ENCODE assay signal across 9 mouse cellular contexts in genomic region chr7:45703521-45704033, GRCm38 (mm10). TPM values are rescaled to one million over a fixed set of nuclear protein-coding genes. Genes with fewer than 3 reads are reported as not detected.
DNase-seq lines count a peak whose midpoint lies in the region; ATAC-seq and TF ChIP-seq lines count a peak whose summit lies in the region.
"Had no signal": no experiment of that assay in that cellular context is flagged by ENCODE, and none has a peak within 500 bp of the region (broad histone marks: within the 10 kb centered on the region; RNA-seq: fewer than 3 reads in every experiment).

No protein-coding gene starts in this region.

- peaks cover 30% of the 10 kb centered on the region for H3K27me3 ChIP-seq in heart, embryonic 10.5 days (ENCODE audit: insufficient read depth, poor library complexity, severe bottlenecking)
- H3K27me3 ChIP-seq in forebrain, postnatal 0 days (ENCODE audit: insufficient read depth, low read length): no peaks in the 10 kb centered on the region
- peaks cover 27% of the 10 kb centered on the region for H3K27me3 ChIP-seq in liver, postnatal 0 days (ENCODE audit: insufficient read depth, low read length)
- H3K27me3 ChIP-seq: Patski had no signal

- H3K4me1 ChIP-seq in heart, embryonic 10.5 days: peaks cover 75% of the 10 kb centered on the region
- peaks cover 5 to 21% of the 10 kb centered on the region in 2 experiments; a peak in 3 of 4 replicates for H3K4me1 ChIP-seq in ES-E14 (ENCODE audit: control insufficient read depth in 2 of 2, insufficient read depth in 2 of 2, low read length in 2 of 2, poor library complexity in 1 of 2)
- peaks cover 48% of the 10 kb centered on the region for H3K4me1 ChIP-seq in forebrain, postnatal 0 days (ENCODE audit: insufficient read depth)
- H3K4me1 ChIP-seq in liver, postnatal 0 days (ENCODE audit: insufficient read depth): peaks cover 56% of the 10 kb centered on the region

- in situ Hi-C loops in ES-E14 (cut with MboI; ENCODE audit: low sequenced_read_pairs in 2 of 2, unreplicated experiment in 2 of 2): no loop called here

- H3K27ac ChIP-seq in heart, embryonic 10.5 days: peak overlapping the region; percentile 88
- H3K27ac ChIP-seq in ES-E14 (ENCODE audit: insufficient read depth, low read depth, low read length, poor library complexity, severe bottlenecking): no peak overlapping the region
- H3K27ac ChIP-seq in forebrain, postnatal 0 days (ENCODE audit: low read depth, low read length): peak overlapping the region; percentile 95
- H3K27ac ChIP-seq in liver, postnatal 0 days (ENCODE audit: low read depth): peak overlapping the region; percentile 77; the same call in 1 of the 2 replicates

- peak overlapping the region; percentile 97 for H3K4me2 ChIP-seq in forebrain, postnatal 0 days (ENCODE audit: low read depth)
- peak overlapping the region; percentile 99 for H3K4me2 ChIP-seq in liver, postnatal 0 days (ENCODE audit: low read depth, low read length)

- WGBS in heart, embryonic 10.5 days: 41% methylated on average over 12 of the region's 12 CpGs
- WGBS in forebrain, postnatal 0 days: 33% methylated on average over 12 of the region's 12 CpGs
- 37% methylated on average over 12 of the region's 12 CpGs for WGBS in liver, postnatal 0 days (ENCODE audit: insufficient replicate concordance)

- peak; percentile 2; the same call in 1 of the 2 replicates for TF ChIP-seq CTCF in forebrain, postnatal 0 days (IDR thresholded peaks at IDR 0.05; ENCODE audit: low read depth)
- no peak for TF ChIP-seq CTCF in liver, postnatal 0 days (IDR thresholded peaks at IDR 0.05; ENCODE audit: low read depth)

- peak overlapping the region; percentile 13; the same call in 1 of the 2 replicates for H3K9ac ChIP-seq in ES-E14 (ENCODE audit: insufficient read depth, low read depth, low read length, poor library complexity, severe bottlenecking)
- H3K9ac ChIP-seq in forebrain, postnatal 0 days: peak overlapping the region; percentile 60
- H3K9ac ChIP-seq in liver, postnatal 0 days (replicated peaks): no peak overlapping the region

- H3K36me3 ChIP-seq in heart, embryonic 10.5 days: no peaks in the 10 kb centered on the region
- H3K36me3 ChIP-seq in ES-E14 (ENCODE audit: control insufficient read depth, insufficient read depth, low read length, poor library complexity, severe bottlenecking): no peaks in the 10 kb centered on the region
- no peaks in the 10 kb centered on the region for H3K36me3 ChIP-seq in forebrain, postnatal 0 days (ENCODE audit: insufficient read depth)
- no peaks in the 10 kb centered on the region for H3K36me3 ChIP-seq in liver, postnatal 0 days (replicated peaks; ENCODE audit: insufficient read depth, low read length)

- ATAC-seq in forebrain, postnatal 0 days: no peak
- ATAC-seq in liver, postnatal 0 days: no peak
- ATAC-seq in megakaryocyte progenitor cell, adult 5-6 weeks (replicated peaks; ENCODE audit: poor library complexity): no peak

- no peak for DNase-seq in heart, embryonic 10.5 days (ENCODE audit: low spot score)
- no peak for DNase-seq in heart, adult 18-20 months
- no peak for DNase-seq in ES-E14 (ENCODE audit: low read depth, low spot score)
- DNase-seq in forebrain, postnatal 0 days: no peak
- no peak for DNase-seq in liver, postnatal 0 days
- no peak for DNase-seq in embryo, embryonic 10 days (ENCODE audit: low spot score)
- DNase-seq in ovary, postnatal 10 days (ENCODE audit: low spot score): no peak

- TF ChIP-seq EP300 in liver, postnatal 0 days (IDR thresholded peaks at IDR 0.05; ENCODE audit: low read depth): no peak

- H3K9me3 ChIP-seq in heart, embryonic 10.5 days: no peaks in the 10 kb centered on the region
- no peaks in the 10 kb centered on the region for H3K9me3 ChIP-seq in ES-E14 (ENCODE audit: control insufficient read depth, insufficient read depth, low read depth, low read length)
- no peaks in the 10 kb centered on the region for H3K9me3 ChIP-seq in forebrain, postnatal 0 days (ENCODE audit: low read length)
- no peaks in the 10 kb centered on the region for H3K9me3 ChIP-seq in liver, postnatal 0 days (ENCODE audit: low read length)

- H3K4me3 ChIP-seq in heart, embryonic 10.5 days: peak overlapping the region; percentile 65
- H3K4me3 ChIP-seq in ES-E14 (ENCODE audit: insufficient read depth in 1 of 2, low read depth in 1 of 2, low read length in 2 of 2, poor library complexity in 1 of 2, severe bottlenecking in 1 of 2): no peak overlapping the region
- peak overlapping the region; percentile 41 for H3K4me3 ChIP-seq in forebrain, postnatal 0 days (ENCODE audit: low read depth, low read length)
- no peak overlapping the region for H3K4me3 ChIP-seq in liver, postnatal 0 days (ENCODE audit: low read depth, low read length)

TF ChIP-seq in ES-E14, 5 proteins besides CTCF, POLR2A, EP300 and RAD21:
- TF ChIP-seq ZC3H11A (IDR thresholded peaks at IDR 0.05; ENCODE audit: borderline replicate concordance, low read depth, low read length): no peak
- no peak for TF ChIP-seq MAFK (IDR thresholded peaks at IDR 0.05; ENCODE audit: insufficient read depth, low read depth, low read length)
- no peak for TF ChIP-seq HCFC1 (IDR thresholded peaks at IDR 0.05; ENCODE audit: borderline replicate concordance, insufficient read depth, low read length)
- TF ChIP-seq ZNF384 (IDR thresholded peaks at IDR 0.05; ENCODE audit: low read depth, low read length): no peak
- TF ChIP-seq CHD2 (IDR thresholded peaks at IDR 0.05; ENCODE audit: low read depth, low read length): no peak

RNA-seq across cellular contexts. Expression of gene Dbp, which starts 1.3 kb away (rescaled TPM):
- 2.7 and 3.2 TPM in 2 replicates for polyA plus RNA-seq in heart, embryonic 10.5 days (2016; fragmentation: Nextera tagmentation; extraction: Ambion mirVana)
- total RNA-seq in heart, adult 18-20 months (2021): 10 to 100 TPM; 12.1 to 15.0 TPM
- 10.0 and 10.6 TPM in 2 replicates for total RNA-seq in ES-E14 (2012; rRNA removed)
- total RNA-seq in forebrain, postnatal 0 days (2014; rRNA removed): 9.0 and 11.7 TPM in 2 replicates
- 6.4 and 6.6 TPM in 2 replicates for polyA plus RNA-seq in forebrain, postnatal 0 days (2015; fragmentation: Nextera tagmentation; extraction: Ambion mirVana)
- polyA plus RNA-seq in liver, postnatal 0 days (2015; fragmentation: Nextera tagmentation; extraction: Ambion mirVana): 3.6 and 5.2 TPM in 2 replicates
- total RNA-seq in megakaryocyte progenitor cell, adult 5-6 weeks (2015): 3.6 and 5.6 TPM in 2 replicates
- total RNA-seq in megakaryocyte progenitor cell, adult 5-6 weeks (2017): 6.2 and 7.2 TPM in 2 replicates

RNA-seq across cellular contexts. Expression of gene Car11, which starts 3.9 kb away (rescaled TPM):
- 3.1 and 5.1 TPM in 2 replicates for polyA plus RNA-seq in heart, embryonic 10.5 days (2016; fragmentation: Nextera tagmentation; extraction: Ambion mirVana)
- total RNA-seq in heart, adult 18-20 months (2021): 1 to 10 TPM; 3.4 to 5.9 TPM
- total RNA-seq in ES-E14 (2012; rRNA removed): 4.4 and 7.9 TPM in 2 replicates
- total RNA-seq in forebrain, postnatal 0 days (2014; rRNA removed): 104 and 122 TPM in 2 replicates
- 92.1 and 102 TPM in 2 replicates for polyA plus RNA-seq in forebrain, postnatal 0 days (2015; fragmentation: Nextera tagmentation; extraction: Ambion mirVana)
- 0.14 and 0.15 TPM in 2 replicates for polyA plus RNA-seq in liver, postnatal 0 days (2015; fragmentation: Nextera tagmentation; extraction: Ambion mirVana)
- not detected in 2 replicates for total RNA-seq in megakaryocyte progenitor cell, adult 5-6 weeks (2015)
- total RNA-seq in megakaryocyte progenitor cell, adult 5-6 weeks (2017): not detected in 2 replicates

RNA-seq across cellular contexts. Expression of gene Sec1, which starts 9.4 kb away (rescaled TPM):
- polyA plus RNA-seq in heart, embryonic 10.5 days (2016; fragmentation: Nextera tagmentation; extraction: Ambion mirVana): 0.51 and 0.75 TPM in 2 replicates
- under 1 TPM; 0.18 to 0.30 TPM for total RNA-seq in heart, adult 18-20 months (2021)
- total RNA-seq in ES-E14 (2012; rRNA removed): 4.5 and 7.6 TPM in 2 replicates
- total RNA-seq in forebrain, postnatal 0 days (2014; rRNA removed): 0.52 and 0.62 TPM in 2 replicates
- 0.18 and 0.34 TPM in 2 replicates for polyA plus RNA-seq in forebrain, postnatal 0 days (2015; fragmentation: Nextera tagmentation; extraction: Ambion mirVana)
- 0.04 TPM in 1 of 2 replicates, not detected in the other for polyA plus RNA-seq in liver, postnatal 0 days (2015; fragmentation: Nextera tagmentation; extraction: Ambion mirVana)
- total RNA-seq in megakaryocyte progenitor cell, adult 5-6 weeks (2015): not detected in 2 replicates
- total RNA-seq in megakaryocyte progenitor cell, adult 5-6 weeks (2017): not detected in 2 replicates

RNA-seq across cellular contexts. Expression of gene Rpl18, which starts 11.7 kb away (rescaled TPM):
- 860 and 1,046 TPM in 2 replicates for polyA plus RNA-seq in heart, embryonic 10.5 days (2016; fragmentation: Nextera tagmentation; extraction: Ambion mirVana)
- 100 to 1,000 TPM; 574 to 615 TPM for total RNA-seq in heart, adult 18-20 months (2021)
- total RNA-seq in ES-E14 (2012; rRNA removed): 3,487 and 5,312 TPM in 2 replicates
- 891 and 1,057 TPM in 2 replicates for total RNA-seq in forebrain, postnatal 0 days (2014; rRNA removed)
- polyA plus RNA-seq in forebrain, postnatal 0 days (2015; fragmentation: Nextera tagmentation; extraction: Ambion mirVana): 517 and 655 TPM in 2 replicates
- 494 and 510 TPM in 2 replicates for polyA plus RNA-seq in liver, postnatal 0 days (2015; fragmentation: Nextera tagmentation; extraction: Ambion mirVana)
- total RNA-seq in megakaryocyte progenitor cell, adult 5-6 weeks (2015): 1,825 and 1,988 TPM in 2 replicates
- 1,777 and 2,306 TPM in 2 replicates for total RNA-seq in megakaryocyte progenitor cell, adult 5-6 weeks (2017)

RNA-seq across cellular contexts. Expression of gene Sphk2, which starts 14.2 kb away (rescaled TPM):
- 24.7 and 29.3 TPM in 2 replicates for polyA plus RNA-seq in heart, embryonic 10.5 days (2016; fragmentation: Nextera tagmentation; extraction: Ambion mirVana)
- total RNA-seq in heart, adult 18-20 months (2021): 10 to 100 TPM; 18.4 to 20.2 TPM
- 18.7 and 21.5 TPM in 2 replicates for total RNA-seq in ES-E14 (2012; rRNA removed)
- 19.6 and 21.5 TPM in 2 replicates for total RNA-seq in forebrain, postnatal 0 days (2014; rRNA removed)
- 16.5 and 18.7 TPM in 2 replicates for polyA plus RNA-seq in forebrain, postnatal 0 days (2015; fragmentation: Nextera tagmentation; extraction: Ambion mirVana)
- 15.5 and 17.3 TPM in 2 replicates for polyA plus RNA-seq in liver, postnatal 0 days (2015; fragmentation: Nextera tagmentation; extraction: Ambion mirVana)
- total RNA-seq in megakaryocyte progenitor cell, adult 5-6 weeks (2015): 10.6 and 14.5 TPM in 2 replicates
- total RNA-seq in megakaryocyte progenitor cell, adult 5-6 weeks (2017): 9.8 and 10.2 TPM in 2 replicates

Comparison
In these comparisons a context has a peak if more than half of its experiments do, and no peak if none do; other contexts are left out.
1. H3K4me3 ChIP-seq: peak in heart, embryonic 10.5 days (single experiment) and forebrain, postnatal 0 days (single experiment); none in ES-E14 (0 of 2) and liver, postnatal 0 days (single experiment).
2. RNA of gene Car11, which starts 3.9 kb away (total RNA-seq): 104 to 122 TPM in forebrain, postnatal 0 days; 3.4 to 5.9 TPM in heart, adult 18-20 months, 4.4 to 7.9 TPM in ES-E14 and not detected in megakaryocyte progenitor cell, adult 5-6 weeks; every median in the first group is over 10 times any median in the second.